Mouse (Mus musculus): ENCODE data around the gene Slc12a9.

GRCm38 (mm10) chr5:137314193-137315083, 19.0 kb downstream of the Slc12a9 start, which contains the start of gene Trip6:
- no peak for TF ChIP-seq USF2 (conservative IDR thresholded peaks at IDR 0.05; ENCODE audit: low read depth, low read length)
- no peak for TF ChIP-seq CHD1 (IDR thresholded peaks at IDR 0.05; ENCODE audit: low read depth, low read length)
- no peak for TF ChIP-seq BHLHE40 (IDR thresholded peaks at IDR 0.05; ENCODE audit: low read depth, low read length)
- TF ChIP-seq USF1 (IDR thresholded peaks at IDR 0.05; ENCODE audit: low read depth, low read length): no peak
